In genomic region chr16:26359619-26360018, GRCm38 (mm10) we compare ENCODE assay signal across 13 mouse cellular contexts. TPM values are rescaled to one million over a fixed set of nuclear protein-coding genes. Genes with fewer than 3 reads are reported as not detected.
DNase-seq lines count a peak whose midpoint lies in the region; ATAC-seq and TF ChIP-seq lines count a peak whose summit lies in the region.
"Had no signal": no experiment of that assay in that cellular context is flagged by ENCODE, and none has a peak within 500 bp of the region (broad histone marks: within the 10 kb centered on the region; RNA-seq: fewer than 3 reads in every experiment).

No protein-coding gene starts in this region.

- no peaks in the 10 kb centered on the region for H3K4me1 ChIP-seq in forebrain, postnatal 0 days (ENCODE audit: insufficient read depth)
- H3K4me1 ChIP-seq in forebrain, embryonic 12.5 days, result no peaks in the 10 kb centered on the region
- 0 out of 2 replicates have a peak, but pooled peaks cover 4% of the 10 kb centered on the region for H3K4me1 ChIP-seq in lung, embryonic 14.5 days (ENCODE audit: insufficient read depth)
- H3K4me1 ChIP-seq in kidney, embryonic 14.5 days (ENCODE audit: control insufficient read depth, insufficient read depth, low read length), result peaks cover 4% of the 10 kb centered on the region; the same call in 1 of the 2 replicates
- H3K4me1 ChIP-seq: midbrain, embryonic 12.5 days had no signal

- WGBS in forebrain, postnatal 0 days, result 58% methylated on average over 4 of the region's 4 CpGs
- 78% methylated on average over 4 of the region's 4 CpGs for WGBS in forebrain, embryonic 12.5 days
- 62% methylated on average over 4 of the region's 4 CpGs for WGBS in lung, embryonic 14.5 days
- whole genome bisulfite sequencing in kidney, embryonic 14.5 days, result 70% methylated on average over 4 of the region's 4 CpGs

- H3K27ac ChIP-seq in forebrain, postnatal 0 days (ENCODE audit: low read depth, low read length), result no peak overlapping the region
- no peak overlapping the region for H3K27ac ChIP-seq in forebrain, embryonic 12.5 days
- H3K27ac ChIP-seq in lung, embryonic 14.5 days (ENCODE audit: low read depth), result no peak overlapping the region
- H3K27ac ChIP-seq in kidney, embryonic 14.5 days (ENCODE audit: low read depth, low read length), result no peak overlapping the region
- H3K27ac ChIP-seq: midbrain, embryonic 12.5 days had no signal

- H3K9ac ChIP-seq in forebrain, postnatal 0 days, result no peak overlapping the region
- H3K9ac ChIP-seq in forebrain, embryonic 12.5 days, result no peak overlapping the region
- no peak overlapping the region for H3K9ac ChIP-seq in lung, embryonic 14.5 days
- no peak overlapping the region for H3K9ac ChIP-seq in kidney, embryonic 14.5 days (ENCODE audit: low read depth, low read length)
- H3K9ac ChIP-seq: midbrain, embryonic 12.5 days had no signal

- H3K36me3 ChIP-seq in forebrain, postnatal 0 days (ENCODE audit: insufficient read depth), result no peaks in the 10 kb centered on the region
- no peaks in the 10 kb centered on the region for H3K36me3 ChIP-seq in forebrain, embryonic 12.5 days (replicated peaks)
- H3K36me3 ChIP-seq in lung, embryonic 14.5 days (ENCODE audit: insufficient read depth), result no peaks in the 10 kb centered on the region
- no peaks in the 10 kb centered on the region for H3K36me3 ChIP-seq in kidney, embryonic 14.5 days (ENCODE audit: control insufficient read depth, insufficient read depth, low read length)
- H3K36me3 ChIP-seq: midbrain, embryonic 12.5 days had no signal

- no peak overlapping the region for H3K4me2 ChIP-seq in forebrain, postnatal 0 days (ENCODE audit: low read depth)
- no peak overlapping the region for H3K4me2 ChIP-seq in forebrain, embryonic 12.5 days
- H3K4me2 ChIP-seq in lung, embryonic 14.5 days, result no peak overlapping the region
- no peak overlapping the region for H3K4me2 ChIP-seq in kidney, embryonic 14.5 days (replicated peaks; ENCODE audit: low read depth, low read length)
- H3K4me2 ChIP-seq: midbrain, embryonic 12.5 days had no signal

- peak; percentile 47 for DNase-seq in adrenal gland, postnatal 10 days
- no peak for DNase-seq in adrenal gland, adult 18-20 months (ENCODE audit: low spot score in 2 of 2)
- DNase-seq in forebrain, postnatal 0 days, result peak; percentile 9
- peak; percentile 35 for DNase-seq in lung, embryonic 14.5 days
- DNase-seq in lung, postnatal 25 days (ENCODE audit: low spot score), result no peak
- DNase-seq in skeletal muscle tissue, adult 2 months (ENCODE audit: low read depth, low spot score), result peak; percentile 4
- DNase-seq: kidney, adult 8-10 months; lung, postnatal 4 days; thymus, postnatal 14 days had no signal

- H3K27me3 ChIP-seq in forebrain, postnatal 0 days (ENCODE audit: insufficient read depth, low read length), result no peaks in the 10 kb centered on the region
- H3K27me3 ChIP-seq in forebrain, embryonic 12.5 days, result no peaks in the 10 kb centered on the region
- no peaks in the 10 kb centered on the region for H3K27me3 ChIP-seq in lung, embryonic 14.5 days (ENCODE audit: insufficient read depth, low read length)
- H3K27me3 ChIP-seq in kidney, embryonic 14.5 days (ENCODE audit: control insufficient read depth, insufficient read depth, low read length), result no peaks in the 10 kb centered on the region
- H3K27me3 ChIP-seq: CH12.LX; midbrain, embryonic 12.5 days had no signal

- H3K9me3 ChIP-seq in forebrain, postnatal 0 days (ENCODE audit: low read length), result no peaks in the 10 kb centered on the region
- no peaks in the 10 kb centered on the region for H3K9me3 ChIP-seq in forebrain, embryonic 12.5 days
- H3K9me3 ChIP-seq in lung, embryonic 14.5 days (ENCODE audit: low read depth, low read length), result 0 out of 2 replicates have a peak, but pooled peaks cover 3% of the 10 kb centered on the region
- H3K9me3 ChIP-seq in kidney, embryonic 14.5 days (ENCODE audit: control insufficient read depth, low read length), result no peaks in the 10 kb centered on the region
- H3K9me3 ChIP-seq: midbrain, embryonic 12.5 days had no signal

- no peak overlapping the region for H3K4me3 ChIP-seq in forebrain, postnatal 0 days (ENCODE audit: low read depth, low read length)
- H3K4me3 ChIP-seq in forebrain, embryonic 12.5 days (replicated peaks), result no peak overlapping the region
- H3K4me3 ChIP-seq in lung, embryonic 14.5 days (ENCODE audit: low read depth, low read length), result no peak overlapping the region
- H3K4me3 ChIP-seq in kidney, embryonic 14.5 days (ENCODE audit: low read length), result no peak overlapping the region
- H3K4me3 ChIP-seq: midbrain, embryonic 12.5 days had no signal

- no peak for ATAC-seq in forebrain, postnatal 0 days
- ATAC-seq in forebrain, embryonic 12.5 days (ENCODE audit: low FRiP score), result no peak
- no peak for ATAC-seq in lung, embryonic 14.5 days (ENCODE audit: insufficient read depth)
- no peak for ATAC-seq in kidney, embryonic 14.5 days (ENCODE audit: low FRiP score, low TSS enrichment)

- TF ChIP-seq CTCF in forebrain, postnatal 0 days (IDR thresholded peaks at IDR 0.05; ENCODE audit: low read depth), result no peak
- TF ChIP-seq CTCF in lung, embryonic 14.5 days (IDR thresholded peaks at IDR 0.05; ENCODE audit: low read depth), result no peak

RNA-seq across cellular contexts. Expression of gene Cldn1, which starts 12.0 kb away (rescaled TPM):
- 10 to 100 TPM; 21.3 to 32.7 TPM for total RNA-seq in adrenal gland, postnatal 10 days (2021)
- total RNA-seq in adrenal gland, adult 18-20 months (2021), result 1 to 10 TPM; 5.0 to 9.4 TPM
- 4.9 and 5.3 TPM in 2 replicates for total RNA-seq in forebrain, postnatal 0 days (2014; rRNA removed)
- polyA plus RNA-seq in forebrain, postnatal 0 days (2015; fragmentation: Nextera tagmentation; extraction: Ambion mirVana), result 4.5 and 5.8 TPM in 2 replicates
- 1.4 and 2.9 TPM in 2 replicates for polyA plus RNA-seq in forebrain, embryonic 12.5 days (2016; fragmentation: Nextera tagmentation; extraction: Ambion mirVana)
- 10.6 and 12.2 TPM in 2 replicates for polyA plus RNA-seq in lung, embryonic 14.5 days (2014; fragmentation: Nextera tagmentation; extraction: Ambion mirVana)
- polyA plus RNA-seq in kidney, embryonic 14.5 days (2014; fragmentation: Nextera tagmentation; extraction: Ambion mirVana), result 22.2 and 32.5 TPM in 2 replicates
- total RNA-seq: CH12.LX had no signal

Comparison
In these comparisons a context has a peak if more than half of its experiments do, and no peak if none do; other contexts are left out.
1. DNase-seq: peak in adrenal gland, postnatal 10 days (single experiment), forebrain, postnatal 0 days (single experiment), lung, embryonic 14.5 days (single experiment) and skeletal muscle tissue, adult 2 months (single experiment); none in adrenal gland, adult 18-20 months (0 of 2) and lung, postnatal 25 days (single experiment).